Mouse (Mus musculus): ENCODE data around the gene 2510009E07Rik.

DNA sequence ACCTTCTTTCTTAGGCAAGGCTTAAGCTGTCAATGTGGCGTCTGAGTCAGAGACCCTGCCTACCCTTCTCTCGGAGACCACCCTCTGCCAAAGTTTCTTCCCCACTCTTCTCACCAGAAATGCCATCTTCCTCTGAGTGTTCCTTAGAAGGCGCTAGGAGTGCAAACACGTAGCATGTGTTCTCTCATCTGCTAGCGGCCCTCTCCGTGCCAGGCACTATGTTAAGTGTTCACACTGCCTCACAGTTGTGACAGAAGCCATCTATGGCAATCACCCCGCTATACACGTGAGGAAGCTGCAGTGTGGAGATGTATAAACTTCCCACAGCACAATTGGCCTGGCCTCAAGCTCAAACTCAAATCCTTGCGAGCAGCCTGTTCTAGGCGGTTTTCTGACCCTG is 20.1 kb upstream of the 2510009E07Rik start:
- no peak for TF ChIP-seq POLR2A (IDR thresholded peaks at IDR 0.05; ENCODE audit: insufficient read depth, low read depth, low read length)
- no peak for TF ChIP-seq CTCF (IDR thresholded peaks at IDR 0.05; ENCODE audit: insufficient read depth, low read depth, low read length)
